Mouse (Mus musculus) brown adipose tissue, adult 24 weeks (tissue): Measurements from ENCODE around the gene Ccnyl1. TPM values are rescaled to one million over a fixed set of nuclear protein-coding genes. Genes with fewer than 3 reads are reported as not detected.

Source experiments
- H3K27ac ChIP-seq: fragments of 200-500 bp; replicated peaks from 2 replicates; pipeline ENCODE4 v1.5.1; 2012; ENCODE audit warnings: low read depth, mild to moderate bottlenecking, low read length
- H3K4me1 ChIP-seq: fragments of 200-500 bp; 2 replicates; pipeline ENCODE4 v1.6.1; 2012; ENCODE audit warnings: low read length, mixed read lengths; ENCODE audit not compliant: control insufficient read depth, insufficient read depth, insufficient read length
- H3K4me3 ChIP-seq: fragments of 200-500 bp; 2 replicates; pipeline ENCODE4 v1.5.1; 2012; ENCODE audit warnings: low read depth, mild to moderate bottlenecking, low read length, moderate library complexity; ENCODE audit not compliant: insufficient read depth
- polyA plus RNA-seq: library from polyadenylated mRNA; stranded (reverse); fragments of >200 nt; gene quantifications from 2 replicates; pipeline ENCODE4 v1.2.4, GENCODE M21; 2012; ENCODE audit not compliant: missing spikeins, insufficient read depth, insufficient read length

Gene Ccnyl1
- polyA plus RNA-seq, 1 experiment, result 10.1 TPM

DNA sequence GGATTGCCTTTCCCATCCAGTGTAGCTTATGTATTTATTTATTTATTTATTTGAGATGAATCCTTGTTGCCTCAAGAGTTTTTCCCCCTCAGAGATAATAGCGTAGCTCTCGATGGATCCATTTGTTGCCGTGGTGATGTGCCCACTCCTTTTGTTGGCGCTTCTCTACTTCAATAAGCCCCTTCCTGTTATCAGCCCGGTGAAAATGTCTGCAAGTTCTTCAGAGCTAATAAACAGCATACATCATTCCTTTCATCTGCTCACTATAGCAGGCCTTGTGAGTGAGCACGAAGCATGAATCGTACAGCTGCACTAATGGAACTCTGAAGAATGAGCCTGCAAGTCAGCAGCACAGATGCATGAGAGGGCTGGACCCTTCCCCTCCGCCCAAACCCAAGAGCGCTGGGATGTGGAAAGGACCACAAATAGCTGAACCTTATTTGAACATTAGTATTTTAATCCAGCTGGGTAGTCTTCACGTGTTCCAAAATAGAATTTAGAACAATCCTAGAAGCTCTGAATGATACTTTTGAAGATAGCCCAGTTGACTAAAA is 30.9 kb downstream of the Ccnyl1 start:
- H3K27ac ChIP-seq, result no peak overlapping the region
- no peaks in the 10 kb centered on the region for H3K4me1 ChIP-seq
- H3K4me3 ChIP-seq, result no peak overlapping the region

GRCm38 (mm10) chr1:64730046-64730445 is 39.8 kb downstream of the Ccnyl1 start:
- peaks cover 2% of the 10 kb centered on the region; the same call in 1 of the 2 replicates for H3K4me1 ChIP-seq
- H3K27ac ChIP-seq, result no peak overlapping the region
- no peak overlapping the region for H3K4me3 ChIP-seq

DNA sequence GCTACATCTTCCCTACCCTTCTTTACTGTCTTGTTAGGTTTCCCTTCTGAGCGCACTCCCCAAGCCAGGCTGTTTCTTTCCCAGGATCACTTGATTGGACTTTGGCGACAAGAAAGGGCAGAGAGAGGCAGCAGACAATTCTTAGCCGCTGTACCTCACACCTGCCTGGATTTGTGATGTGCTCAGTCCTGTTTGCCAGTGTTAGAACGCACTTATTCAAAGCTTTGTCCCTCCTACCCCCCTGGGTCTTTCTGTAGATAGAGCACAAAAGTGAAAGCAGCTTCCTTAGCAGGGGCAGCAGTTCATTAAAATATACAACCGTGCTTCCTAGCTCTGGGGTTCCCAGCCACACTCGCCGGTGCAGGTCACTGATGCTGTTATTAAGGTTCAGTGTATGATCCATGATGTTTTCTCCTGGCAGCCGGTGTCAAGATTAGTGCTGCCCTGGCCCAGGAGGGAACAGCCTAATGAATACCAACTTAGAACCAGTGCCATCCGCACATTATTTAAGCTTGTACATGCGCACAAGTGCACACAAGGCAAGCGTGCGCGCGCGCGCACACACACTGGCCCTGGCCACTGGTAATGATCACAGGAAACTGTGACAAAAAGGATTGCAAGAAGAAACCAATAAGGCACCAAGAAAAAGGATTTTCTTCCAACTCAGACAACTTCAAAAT is 41.2 kb downstream of the Ccnyl1 start:
- H3K27ac ChIP-seq, result no peak overlapping the region
- H3K4me3 ChIP-seq, result no peak overlapping the region
- peaks cover 7% of the 10 kb centered on the region; the same call in 1 of the 2 replicates for H3K4me1 ChIP-seq

DNA sequence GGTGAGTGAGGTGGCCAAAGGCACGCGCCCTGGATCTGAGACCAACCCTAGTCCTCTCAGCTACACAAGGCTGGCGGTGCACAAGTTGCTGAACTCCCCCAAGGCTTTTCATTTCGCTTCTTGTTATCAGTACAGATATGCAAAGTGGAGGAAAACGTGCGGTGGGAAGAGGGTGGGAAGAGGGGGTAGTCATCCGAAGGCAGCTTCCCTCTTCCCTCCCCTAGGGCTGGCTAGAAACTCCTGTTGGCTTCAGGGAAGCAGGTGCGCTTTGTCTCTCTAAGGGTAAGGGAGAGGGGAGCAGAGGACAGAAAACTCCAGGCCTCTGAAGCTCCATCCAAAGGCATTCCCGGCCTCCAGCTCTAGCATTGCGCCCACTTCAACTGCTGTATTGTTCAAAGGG is 41.9 kb downstream of the Ccnyl1 start:
- no peak overlapping the region for H3K27ac ChIP-seq
- peaks cover 7% of the 10 kb centered on the region; the same call in 1 of the 2 replicates for H3K4me1 ChIP-seq
- H3K4me3 ChIP-seq, result no peak overlapping the region

DNA sequence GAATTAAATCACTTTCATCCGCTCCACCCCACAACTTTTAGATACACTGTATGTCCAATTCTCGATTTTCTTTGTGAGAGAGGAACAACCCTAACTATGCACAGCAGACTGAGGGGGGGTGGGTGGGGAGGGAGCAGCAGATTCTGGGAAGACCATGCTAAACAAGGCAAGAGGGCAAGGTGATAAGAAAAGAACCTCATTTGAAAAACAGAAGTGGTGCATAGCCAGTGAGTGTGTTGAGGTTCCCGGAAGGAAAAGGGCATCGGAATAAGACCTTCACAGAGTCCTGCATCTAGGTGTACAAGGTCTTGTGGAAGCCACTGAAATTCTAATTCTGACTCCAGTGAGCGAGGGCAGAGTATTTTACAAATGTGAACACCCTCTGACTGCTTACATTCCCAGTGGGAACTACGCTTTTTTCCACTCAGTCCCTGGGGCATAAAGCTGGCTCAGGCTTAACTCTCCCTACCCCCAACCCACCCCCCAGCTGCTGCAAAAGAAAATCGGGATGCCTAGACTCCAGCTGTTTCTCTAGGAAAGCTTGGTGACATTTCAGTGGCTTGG is 42.5 kb downstream of the Ccnyl1 start:
- H3K4me3 ChIP-seq, result no peak overlapping the region
- peaks cover 7% of the 10 kb centered on the region; the same call in 1 of the 2 replicates for H3K4me1 ChIP-seq
- no peak overlapping the region for H3K27ac ChIP-seq

DNA sequence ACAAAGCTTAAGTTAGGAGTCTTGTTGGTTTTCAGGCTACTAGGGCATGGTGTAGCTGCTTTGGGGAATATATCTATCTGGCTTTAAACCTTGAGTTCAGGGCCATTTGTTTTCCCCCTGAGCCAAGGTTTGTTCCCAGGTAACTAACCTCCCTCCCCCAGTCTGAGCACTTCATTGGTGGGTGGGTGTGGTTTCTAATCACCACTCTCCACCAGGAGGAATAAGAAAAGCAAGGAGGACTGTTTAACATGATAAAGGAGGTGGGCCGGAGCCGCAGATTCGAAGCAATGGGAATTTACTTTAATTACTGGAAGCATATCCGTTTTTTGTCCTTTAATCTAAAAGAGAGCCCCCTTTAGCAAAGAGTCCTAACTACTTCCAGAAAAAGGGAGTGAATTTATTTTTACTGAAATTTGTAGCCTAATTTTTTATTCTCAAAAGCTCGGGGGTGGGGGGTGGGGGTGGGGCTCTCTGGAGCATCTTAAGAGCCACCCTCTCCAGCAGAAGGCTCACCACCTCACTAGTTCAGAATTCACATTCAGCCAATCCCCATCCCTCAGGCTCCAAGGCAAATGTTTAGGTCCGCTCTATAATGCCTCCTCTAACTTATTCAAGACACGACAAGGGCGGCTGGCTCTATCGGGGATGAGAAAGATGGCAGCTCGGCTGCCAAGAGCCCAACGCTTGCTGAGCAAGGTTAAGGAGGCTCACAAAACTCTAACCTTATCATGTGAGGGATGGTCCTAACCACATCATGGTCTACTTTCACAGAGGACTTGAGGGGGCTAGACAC is 43.4 kb downstream of the Ccnyl1 start:
- Histone ChIP-seq H3K4me3 (no peak overlapping the region), H3K4me1 (peaks cover 7% of the 10 kb centered on the region; the same call in 1 of the 2 replicates), H3K27ac (no peak overlapping the region)

DNA sequence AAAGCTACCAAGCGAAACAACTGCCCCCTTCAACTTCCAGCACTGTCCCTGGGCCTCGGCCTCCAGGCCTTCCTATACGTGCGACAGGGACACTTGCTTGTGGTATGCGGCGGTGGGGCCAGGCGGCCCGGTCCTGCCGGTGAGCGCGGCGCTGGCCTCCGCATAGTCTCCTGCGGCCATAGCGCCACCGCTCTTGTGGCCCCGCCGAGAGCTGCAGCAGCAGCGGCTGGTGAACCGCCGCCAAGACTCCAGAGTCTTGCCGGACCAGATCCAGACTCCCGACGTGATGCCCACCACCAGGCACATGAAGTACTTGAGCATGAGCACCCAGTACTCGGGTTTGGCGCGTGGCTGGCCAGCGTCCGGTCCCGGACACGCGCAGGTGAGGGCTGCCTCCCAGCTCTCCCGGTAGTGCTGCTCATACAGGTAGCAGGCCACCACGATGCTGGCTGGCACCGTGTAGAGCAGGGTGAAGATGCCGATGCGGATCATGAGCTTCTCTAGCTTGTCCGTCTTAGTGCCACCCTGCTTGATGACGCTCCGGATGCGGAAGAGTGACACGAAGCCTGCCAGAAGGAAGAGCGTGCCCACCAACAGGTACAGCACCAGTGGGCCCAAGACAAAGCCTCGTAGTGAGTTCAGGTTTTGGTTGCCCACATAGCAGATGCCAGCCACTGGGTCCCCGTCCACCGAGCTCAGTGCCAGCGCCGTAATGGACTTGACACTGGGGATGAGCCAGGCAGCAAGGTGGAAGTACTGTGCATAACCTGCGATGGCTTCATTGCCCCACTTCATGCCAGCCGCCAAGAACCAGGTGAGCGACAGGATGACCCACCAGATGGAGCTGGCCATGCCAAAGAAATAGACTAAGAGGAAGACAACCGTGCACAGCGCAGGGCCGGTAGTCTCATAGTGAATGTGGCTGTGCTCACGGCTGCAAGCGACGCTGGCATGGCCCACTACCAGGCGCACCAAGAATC is 44.8 kb downstream of the Ccnyl1 start:
- Histone ChIP-seq H3K4me1 (peaks cover 7% of the 10 kb centered on the region; the same call in 1 of the 2 replicates), H3K27ac (no peak overlapping the region), H3K4me3 (peak overlapping the region; percentile 94; the same call in 1 of the 2 replicates)

DNA sequence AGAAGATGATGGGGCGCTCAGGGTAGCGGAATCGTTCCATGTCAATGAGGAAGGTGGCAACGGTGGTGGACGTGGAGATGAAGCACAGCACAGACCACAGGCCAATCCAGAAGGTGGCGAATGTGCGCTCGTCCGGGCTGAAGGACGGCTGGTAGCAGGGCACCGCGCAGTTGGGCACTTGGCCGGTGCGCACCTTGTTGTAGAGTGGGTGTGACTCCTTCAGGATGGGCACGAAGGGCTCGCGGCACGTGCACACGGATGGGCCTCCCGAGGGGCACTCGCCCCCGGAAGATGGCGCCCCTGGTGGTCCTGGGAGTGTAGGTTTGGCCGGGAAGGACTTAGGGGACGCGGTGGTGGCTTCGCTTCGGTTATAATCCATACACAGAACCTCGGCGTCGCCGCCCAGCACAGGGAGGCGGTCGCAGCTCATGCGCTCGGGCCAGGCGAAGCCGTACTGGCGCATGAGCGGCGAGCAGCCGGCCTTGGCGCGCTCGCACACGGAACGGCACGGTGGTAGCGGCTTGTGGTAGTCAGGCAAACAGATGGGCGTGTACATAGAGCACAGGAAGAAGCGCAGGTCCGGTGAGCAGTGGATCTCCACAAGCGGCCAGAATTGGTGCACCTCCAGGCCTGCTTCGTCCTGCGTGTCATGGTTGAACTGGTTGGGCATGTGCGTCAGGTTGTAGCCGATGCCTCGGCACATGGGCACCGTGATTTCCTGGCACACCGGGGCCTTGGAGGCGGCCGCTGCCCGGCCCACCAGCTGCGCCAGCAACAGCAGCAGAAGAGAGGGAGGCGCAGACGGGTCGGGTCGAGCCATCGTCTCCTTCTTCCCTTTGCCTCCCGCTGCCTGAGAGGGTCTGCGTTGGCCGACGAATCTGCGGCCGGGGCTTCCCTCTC is 45.8 kb downstream of the Ccnyl1 start:
- H3K27ac ChIP-seq, result no peak overlapping the region; the same call in 1 of the 2 replicates
- peaks cover 7% of the 10 kb centered on the region; the same call in 1 of the 2 replicates for H3K4me1 ChIP-seq
- peak overlapping the region; percentile 94 for H3K4me3 ChIP-seq

DNA sequence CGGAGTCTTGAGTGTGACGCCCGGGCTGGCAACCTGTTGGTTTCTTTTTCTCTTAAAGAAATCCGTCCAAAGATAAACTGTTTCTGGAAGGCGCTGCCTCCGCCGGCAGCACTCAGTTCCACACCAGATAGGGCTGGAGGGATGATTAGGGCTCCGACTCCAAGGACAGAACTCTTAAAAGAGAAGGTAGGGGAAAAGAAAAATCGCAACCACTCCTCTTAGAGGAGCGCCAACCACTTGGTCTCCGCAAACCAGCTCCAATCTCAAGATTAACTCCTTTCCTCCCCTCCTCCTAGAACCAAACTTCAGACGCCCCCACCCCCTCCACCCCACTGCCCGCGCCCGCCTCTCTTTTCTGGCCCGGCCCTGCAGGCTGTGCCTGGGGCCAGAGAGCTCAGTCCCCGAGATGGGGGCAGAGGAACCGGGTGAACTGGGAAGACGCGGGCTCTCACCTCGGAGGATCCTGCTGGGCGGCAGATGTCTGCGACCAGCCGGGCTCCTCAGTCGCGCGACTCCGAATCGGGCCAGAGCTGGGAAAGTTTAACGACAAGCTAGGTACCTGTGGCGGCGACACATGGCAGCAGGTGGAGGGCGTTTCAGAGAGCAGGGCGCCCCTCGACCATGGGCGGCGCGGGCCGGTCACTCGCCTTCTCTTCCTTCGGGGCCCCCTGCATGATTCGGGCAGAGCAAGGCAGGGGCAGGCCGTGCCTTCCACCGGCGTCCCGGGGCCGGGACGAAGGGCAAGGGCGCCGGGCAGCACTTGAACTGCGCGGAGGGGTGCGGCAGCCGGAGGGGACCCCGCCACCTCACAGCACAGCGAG is 46.6 kb downstream of the Ccnyl1 start:
- Histone ChIP-seq H3K4me3 (peak overlapping the region; percentile 94), H3K4me1 (peaks cover 7% of the 10 kb centered on the region; the same call in 1 of the 2 replicates), H3K27ac (no peak overlapping the region; the same call in 1 of the 2 replicates)

DNA sequence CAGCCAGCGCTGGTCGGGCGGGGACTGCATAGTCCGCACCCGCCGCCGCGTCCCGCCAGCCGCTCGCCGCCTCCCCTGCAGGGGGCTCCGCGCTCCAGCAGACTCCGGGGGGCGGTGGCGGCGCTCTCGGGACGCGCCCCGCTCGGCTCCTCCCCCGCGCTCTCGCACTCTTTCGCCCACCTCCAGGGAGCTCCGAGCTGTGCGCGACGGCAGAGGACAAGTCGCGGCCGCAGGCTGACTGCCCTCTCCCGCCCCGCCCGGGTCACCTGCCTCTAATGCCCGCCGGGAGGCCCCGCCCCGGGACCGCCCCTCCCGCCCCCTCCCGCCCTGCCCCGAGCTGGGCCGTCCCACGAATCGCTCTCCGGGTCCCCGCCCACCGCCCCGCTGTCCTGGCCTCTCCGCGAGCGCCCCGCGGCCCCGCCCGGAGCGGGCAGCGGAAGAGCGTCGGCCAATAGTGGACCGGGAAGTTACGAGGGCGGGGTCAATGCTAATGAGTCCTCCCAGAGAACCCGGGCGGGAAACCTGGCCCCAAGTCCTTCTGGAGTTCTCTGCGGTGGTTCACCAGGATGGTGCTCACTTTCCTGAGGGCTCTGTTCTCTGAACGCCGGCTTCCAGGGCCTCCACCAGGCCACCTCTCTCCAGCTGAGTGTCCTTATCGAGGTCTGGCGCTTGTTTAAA is 47.4 kb downstream of the Ccnyl1 start, which contains the start of gene Fzd5:
TSS of gene Fzd5 (minus strand) at position 250 of the 678 bp plus-strand sequence.
- H3K27ac ChIP-seq, result no peak within 1 kb of the TSS; the same call in 1 of the 2 replicates

DNA sequence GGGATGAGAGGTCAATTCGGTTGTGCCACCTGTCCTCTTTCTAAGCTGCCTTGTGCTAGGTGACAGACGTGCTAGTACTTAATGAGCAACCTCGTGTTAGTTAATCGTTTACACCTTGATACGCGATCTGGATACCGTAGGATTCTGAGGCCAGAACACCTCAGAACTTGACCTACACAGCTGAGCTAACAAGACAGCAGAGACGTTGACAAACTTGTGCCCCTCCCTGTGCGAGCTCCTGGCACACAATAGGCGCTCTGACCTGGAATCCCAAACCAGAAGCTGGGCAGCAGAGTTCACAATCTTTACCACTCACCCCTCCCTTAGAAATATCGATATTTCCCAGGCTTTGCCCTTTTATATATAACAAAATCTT is 47.9 kb downstream of the Ccnyl1 start:
- Histone ChIP-seq H3K4me1 (peaks cover 7% of the 10 kb centered on the region; the same call in 1 of the 2 replicates), H3K27ac (no peak overlapping the region), H3K4me3 (peak overlapping the region; percentile 63)

More for the DNA sequence above, 47.4 kb downstream of the Ccnyl1 start, which contains the start of gene Fzd5:
- Histone ChIP-seq H3K4me1 (peaks cover 7% of the 10 kb centered on the region; the same call in 1 of the 2 replicates), H3K4me3 (peak within 1 kb of the TSS; percentile 94)

GRCm38 (mm10) chr1:64738661-64739082 is 48.4 kb downstream of the Ccnyl1 start:
- peaks cover 7% of the 10 kb centered on the region; the same call in 1 of the 2 replicates for H3K4me1 ChIP-seq
- no peak overlapping the region for H3K27ac ChIP-seq
- peak overlapping the region; percentile 63 for H3K4me3 ChIP-seq
